Mouse (Mus musculus) E14TG2a.4 (cell line): ENCODE measurements at regions not wholly inside any gene's neighbourhood (a gene's known extent, or its start where the extent isn't known, plus 50 kb on each side); places are given as distances from the start of the nearest gene placed in this dataset.
A peak's percentile ranks its signal among the peaks of the same experiment; 100 is the strongest.

Source experiments
- CTCF ChIP-seq: conservative IDR thresholded peaks from 2 replicates; pipeline ENCODE4 v1.5.1; 2014; ENCODE audit warnings: low read length
- NANOG ChIP-seq: IDR thresholded peaks from 2 replicates; pipeline ENCODE4 v1.6.1; 2014; ENCODE audit warnings: borderline replicate concordance, low read length, mixed read lengths
- POU5F1 ChIP-seq: IDR thresholded peaks from 2 replicates; pipeline ENCODE4 v1.6.1; 2014; ENCODE audit warnings: low read length, borderline replicate concordance

DNA sequence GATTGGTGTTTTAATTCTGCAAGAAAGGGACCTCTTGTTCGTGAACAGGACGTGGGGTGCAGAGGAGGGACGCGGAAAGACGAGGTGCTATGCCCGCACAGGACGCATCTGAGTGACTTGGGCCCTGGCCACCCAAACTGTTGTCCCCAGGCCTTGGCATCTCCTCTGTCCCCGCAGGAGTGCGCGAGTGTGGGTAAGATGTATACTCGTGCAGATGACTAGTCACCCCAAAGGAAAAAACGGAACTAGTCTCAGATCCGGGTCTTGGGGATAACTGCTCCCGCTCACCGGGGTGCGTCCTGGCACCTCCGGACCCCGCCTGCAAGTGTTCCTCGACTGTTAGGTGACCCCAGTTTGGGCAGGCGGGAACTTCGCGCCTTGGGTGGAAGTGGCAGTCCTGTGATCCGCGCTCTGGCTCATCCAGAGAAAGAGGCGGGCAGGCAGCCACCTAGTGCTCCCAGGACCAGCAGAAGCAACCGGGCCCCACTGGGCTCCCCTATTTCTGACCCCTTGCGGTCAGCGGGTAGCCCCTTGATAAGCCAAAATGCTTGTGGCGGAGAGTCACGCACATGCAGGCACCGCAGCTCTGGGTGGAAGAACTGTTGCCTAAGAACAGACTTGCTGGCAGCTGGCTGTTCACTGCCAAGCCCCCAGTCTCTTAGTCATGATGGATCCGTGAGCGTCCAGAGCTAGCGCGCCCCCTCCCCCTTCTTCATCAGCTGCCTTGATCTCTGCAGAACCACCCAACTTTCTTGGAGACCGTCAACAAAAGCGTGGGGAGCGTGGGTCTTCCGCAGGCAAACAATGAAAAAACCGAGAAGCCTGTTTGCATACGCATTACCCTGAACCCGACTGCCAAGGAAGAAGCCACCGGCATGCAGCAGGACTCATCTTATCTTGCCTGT, 85.0 kb upstream of the Rrp15 start:
- TF ChIP-seq POU5F1 (no peak), CTCF (no peak), NANOG (0 out of 2 replicates have a peak, but pooled peaks have one; percentile 3)
